Mouse (Mus musculus) left cerebral cortex, postnatal 14 days (tissue): ENCODE data around the gene Rpl5. TPM values are rescaled to one million over a fixed set of nuclear protein-coding genes. Genes with fewer than 3 reads are reported as not detected.
"Not testable (repeated sequence)": the region's sequence is repeated elsewhere in the genome, so short reads cannot be mapped to it uniquely, and the experiment has no call there.

Experiments used
- DNase-seq, 2 experiments: peaks; one replicate each; pipeline ENCODE4 v3.0.0; 2021 to 2022; ENCODE audit warnings: low spot score in 2 of 2, mixed read lengths in 1 of 2
- intact Hi-C: fragments of 180-260 bp; cut with DNase I; formaldehyde crosslinking; loops from one replicate; pipeline ENCODE4 v1.15.1; 2025
- total RNA-seq, 2 experiments: library from RNA; stranded (reverse); gene quantifications; 2 replicates each; pipeline ENCODE4 v1.2.3; 2021

The Rpl5 gene
- total RNA-seq, 2 experiments from 2014 or later, result 82.2 to 89.6 TPM

- DNase-seq, result no peak
- intact Hi-C loops, result loop anchor here (10.0 kb wide), 1 partner anchor 285 kb away; no protein-coding TSS in a partner anchor
These were observed 10.1 kb upstream of the Rpl5 start for GRCm38 (mm10) chr5:107889994-107890888.

DNA sequence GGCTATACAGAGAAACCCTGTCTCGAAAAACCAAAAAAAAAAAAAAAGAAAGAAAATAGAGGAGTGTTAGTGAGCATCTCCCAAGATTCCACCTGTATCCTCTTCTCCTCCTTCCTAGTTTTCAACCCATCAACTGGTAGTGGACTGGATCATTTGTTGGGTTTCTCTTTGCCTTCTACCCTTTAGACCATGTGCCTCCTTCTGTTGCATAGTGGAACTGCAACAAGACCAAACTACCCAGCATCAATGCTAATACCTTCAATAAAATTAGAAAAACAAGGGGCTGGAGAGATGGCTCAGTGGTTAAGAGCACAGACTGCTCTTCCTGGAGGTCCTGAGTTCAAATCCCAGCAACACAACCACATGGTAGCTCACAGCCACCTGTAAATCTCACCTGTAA is 8.8 kb upstream of the Rpl5 start:
- DNase-seq, result not testable (repeated sequence)
- intact Hi-C loops, result loop anchor here (10.0 kb wide), 1 partner anchor 287 kb away; no protein-coding TSS in a partner anchor

- intact Hi-C loops, result loop anchor here (10.0 kb wide), 1 partner anchor 290 kb away; no protein-coding TSS in a partner anchor
- no peak for DNase-seq
These were observed 5.6 kb upstream of the Rpl5 start for GRCm38 (mm10) chr5:107894676-107895075.

GRCm38 (mm10) chr5:107896265-107896664 is 4.0 kb upstream of the Rpl5 start:
- no peak for DNase-seq
- intact Hi-C loops, result loop anchor here (10.0 kb wide), 1 partner anchor 291 kb away; no protein-coding TSS in a partner anchor

- intact Hi-C loops, result loop anchor here (5.0 kb wide), 1 partner anchor 34 kb away; no protein-coding TSS in a partner anchor
- peak in 1 of 2 experiments; percentile 47 for DNase-seq
These were observed 813 bp downstream of the Rpl5 start for GRCm38 (mm10) chr5:107901014-107901615.

DNA sequence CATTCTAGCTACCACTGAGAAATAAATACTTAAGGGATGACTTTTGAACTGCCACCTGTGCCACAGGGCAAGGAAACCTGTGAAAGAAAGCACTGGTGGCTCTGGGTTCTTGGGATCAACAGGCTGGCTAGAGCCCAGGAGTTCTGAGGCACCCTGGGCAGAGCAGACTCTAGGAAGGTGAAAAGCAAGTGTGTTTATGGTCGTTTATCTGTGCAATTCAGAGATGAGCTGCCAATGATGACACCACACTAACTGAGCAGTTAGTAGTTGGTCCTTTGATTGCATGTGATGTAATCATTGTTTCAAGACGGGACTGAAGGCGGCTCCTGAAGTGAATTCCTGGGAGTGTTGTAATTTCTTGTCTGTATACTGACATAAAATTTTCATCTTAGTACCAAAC is 4.0 kb downstream of the Rpl5 start:
- intact Hi-C loops, result loop anchor here (5.0 kb wide), 1 partner anchor 37 kb away; no protein-coding TSS in a partner anchor
- DNase-seq, result no peak

DNA sequence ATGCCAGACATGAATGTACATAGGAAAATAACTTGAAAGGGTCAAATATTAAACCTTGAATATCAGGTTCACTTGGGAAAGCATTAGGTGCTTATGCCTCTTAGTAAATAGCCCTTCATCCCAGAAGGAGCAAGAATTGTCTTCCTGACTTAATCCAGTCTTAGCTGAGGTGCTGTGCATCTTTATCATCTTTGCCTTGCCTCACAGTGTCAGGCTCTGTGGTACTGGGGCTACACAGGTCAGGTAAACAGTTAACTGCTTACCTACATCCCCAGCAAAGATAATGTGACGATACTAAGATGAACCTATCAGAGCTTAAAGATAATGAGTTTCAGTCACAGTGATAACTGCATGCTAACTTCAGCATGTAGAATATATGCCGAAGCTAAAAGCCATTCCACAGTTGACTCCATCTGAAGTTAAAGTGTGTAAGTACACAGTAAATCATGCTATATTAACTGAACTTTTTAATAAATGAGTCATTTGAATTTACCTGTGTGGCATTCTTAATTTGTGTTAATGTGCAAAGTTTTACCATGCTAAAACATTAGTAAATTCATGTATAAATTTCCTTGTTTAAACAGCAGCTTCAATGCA is 8.3 kb downstream of the Rpl5 start:
- intact Hi-C loops, result no loop called here
- DNase-seq, result no peak

DNA sequence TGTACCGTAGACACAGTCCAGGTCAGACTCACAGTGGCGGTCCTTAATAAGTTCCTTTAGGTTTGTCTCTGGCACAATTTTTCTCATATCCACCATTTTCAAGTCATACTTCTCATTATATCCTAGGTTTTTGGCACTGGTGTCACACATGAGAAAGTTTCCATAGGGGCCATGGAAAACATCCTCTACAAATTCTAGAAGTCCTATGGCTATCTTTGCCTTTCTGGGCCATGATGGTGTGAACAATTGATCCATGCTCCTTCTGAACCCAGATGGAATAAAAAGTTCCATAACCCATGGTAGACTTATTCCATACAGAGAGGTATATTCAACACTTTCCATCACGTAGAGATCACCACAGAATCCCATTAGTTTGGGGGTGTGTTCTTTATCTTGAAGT is 9.4 kb downstream of the Rpl5 start:
- DNase-seq, result no peak
- intact Hi-C loops, result no loop called here

DNA sequence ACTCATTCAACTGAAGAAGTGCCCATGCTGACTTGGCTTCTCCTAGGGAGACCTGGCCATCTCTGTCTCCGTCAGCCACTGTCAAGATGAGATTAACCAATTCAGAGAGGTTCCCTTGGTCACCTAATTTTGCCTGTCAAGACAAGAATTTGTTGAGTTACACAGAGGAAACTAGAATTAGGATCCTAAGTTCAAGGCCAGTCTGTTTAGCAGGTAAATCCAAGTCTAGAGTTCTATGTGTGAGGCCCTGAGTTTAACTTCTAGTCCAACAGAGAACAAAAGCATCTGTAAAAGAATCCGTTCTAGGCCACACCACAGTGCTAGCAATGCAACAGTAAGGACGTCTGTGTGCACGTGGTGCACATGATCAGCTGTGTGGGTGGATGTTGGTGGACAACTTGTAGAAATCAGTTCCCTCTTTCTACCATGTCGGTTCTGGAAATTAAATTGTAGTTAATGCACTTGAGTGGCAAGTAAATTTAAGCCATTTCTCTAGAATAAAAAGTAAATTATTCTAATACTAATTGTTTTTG is 9.8 kb downstream of the Rpl5 start:
- DNase-seq, result no peak
- intact Hi-C loops, result no loop called here

DNA sequence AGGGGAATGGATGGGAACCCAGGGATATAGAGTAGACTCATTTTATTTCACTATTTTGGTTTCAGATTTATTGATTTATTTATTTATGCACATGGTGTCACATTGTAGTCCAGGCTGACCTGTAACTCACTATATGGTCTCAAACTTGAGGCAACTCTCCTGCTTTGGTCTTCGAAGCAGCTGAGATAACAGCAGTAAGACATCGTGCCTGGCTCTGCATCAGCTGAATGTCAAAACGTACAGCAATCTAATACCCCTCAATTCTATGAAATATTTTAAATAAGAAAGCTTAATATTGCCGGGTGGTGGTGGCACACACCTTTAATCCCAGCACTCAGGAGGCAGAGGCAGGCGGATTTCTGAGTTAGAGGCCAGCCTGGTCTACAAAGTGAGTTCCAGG is 10.7 kb downstream of the Rpl5 start:
- intact Hi-C loops, result no loop called here
- DNase-seq, result no peak

- DNase-seq, result no peak
- intact Hi-C loops, result no loop called here
These were observed 15.0 kb downstream of the Rpl5 start for GRCm38 (mm10) chr5:107915280-107915679.

DNA sequence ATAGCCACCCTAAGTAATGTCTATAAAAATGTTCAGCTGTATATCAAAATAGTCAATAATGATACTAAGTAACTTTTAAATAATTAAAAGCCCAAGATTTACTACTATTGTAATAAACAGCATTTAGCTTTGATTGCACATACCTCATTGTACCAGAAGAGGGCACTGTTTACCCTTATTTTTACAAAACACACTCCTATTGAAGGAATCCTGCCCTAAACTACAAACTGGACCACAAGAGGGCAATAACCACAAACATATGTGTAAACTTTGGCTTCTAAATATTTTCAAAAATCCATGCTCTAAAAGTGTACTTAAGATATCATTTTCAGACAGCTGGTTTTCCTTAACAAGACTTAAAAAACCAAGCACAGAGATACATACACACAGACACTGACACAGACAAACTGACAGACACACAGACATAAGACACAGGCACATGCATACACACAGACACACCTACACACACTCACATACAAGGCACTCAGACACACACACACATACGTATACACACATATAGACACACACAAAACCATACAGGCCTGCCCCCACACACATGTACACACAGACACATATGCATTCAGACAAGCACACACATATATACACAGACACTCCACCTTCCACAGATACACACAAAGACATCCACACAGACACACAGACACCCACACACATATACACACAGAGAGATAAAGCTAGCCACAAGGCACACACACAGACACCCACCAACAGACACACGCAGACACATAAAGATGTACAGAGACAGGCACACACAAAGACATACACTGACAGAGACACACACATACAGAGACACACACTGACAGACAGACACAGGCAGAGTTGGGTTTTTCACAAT is 21.3 kb downstream of the Rpl5 start:
- DNase-seq, result peak; percentile 75 to 83
- intact Hi-C loops, result loop anchor here (2.0 kb wide), 1 partner anchor 65 kb away; the partner anchor contains the start of gene Fam69a

GRCm38 (mm10) chr5:107922836-107923235 is 22.5 kb downstream of the Rpl5 start:
- DNase-seq, result no peak
- intact Hi-C loops, result no loop called here

- DNase-seq, result no peak
- intact Hi-C loops, result no loop called here
These were observed 24.3 kb downstream of the Rpl5 start for GRCm38 (mm10) chr5:107924564-107924963.

- intact Hi-C loops, result no loop called here
- no peak for DNase-seq
These were observed 26.4 kb downstream of the Rpl5 start for GRCm38 (mm10) chr5:107926550-107927249.

GRCm38 (mm10) chr5:107932556-107932955 is 32.3 kb downstream of the Rpl5 start:
- intact Hi-C loops, result no loop called here
- DNase-seq, result no peak

DNA sequence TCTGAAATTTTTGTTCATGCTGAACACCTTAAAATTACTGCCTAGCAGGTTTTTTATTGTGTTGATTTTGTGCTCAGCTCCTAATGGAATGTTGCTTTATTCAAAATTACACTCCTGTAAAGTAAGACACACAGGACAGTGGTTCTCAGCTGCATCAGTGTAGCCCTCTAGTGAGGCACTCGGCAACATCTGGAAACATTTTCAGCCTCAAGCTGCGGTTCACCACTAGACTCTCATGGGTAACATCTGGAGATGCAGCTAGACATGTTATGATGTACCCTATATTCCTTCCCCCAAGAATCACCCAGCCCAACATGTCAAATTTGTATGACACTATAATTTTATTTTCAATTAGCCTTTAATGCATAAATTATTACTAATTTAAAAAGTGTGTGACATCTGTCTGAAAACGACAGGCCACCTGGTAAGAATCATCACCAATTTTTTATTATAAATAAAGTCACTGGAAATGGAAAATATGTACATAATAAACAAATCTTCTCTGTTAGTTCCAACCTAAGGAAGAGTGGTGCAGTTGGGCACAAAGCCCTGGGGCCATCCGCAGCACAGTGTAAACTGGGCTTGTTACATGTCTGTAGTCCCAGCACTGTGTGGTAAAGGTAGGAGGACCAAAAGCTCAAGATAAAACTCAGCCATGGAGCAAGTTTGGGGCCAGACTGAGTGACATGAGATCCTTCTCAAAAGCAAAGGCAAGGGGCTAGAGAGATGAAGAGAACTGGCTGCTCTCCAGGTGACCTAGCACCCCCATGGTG is 33.1 kb downstream of the Rpl5 start:
- no peak for DNase-seq
- intact Hi-C loops, result no loop called here
